Mouse (Mus musculus) E14TG2a.4 (cell line): ENCODE results near the gene Cped1.

ENCODE experiments used
- CTCF ChIP-seq: conservative IDR thresholded peaks from 2 replicates; pipeline ENCODE4 v1.5.1; 2014; ENCODE audit warnings: low read length
- POU5F1 ChIP-seq: IDR thresholded peaks from 2 replicates; pipeline ENCODE4 v1.6.1; 2014; ENCODE audit warnings: low read length, borderline replicate concordance

DNA sequence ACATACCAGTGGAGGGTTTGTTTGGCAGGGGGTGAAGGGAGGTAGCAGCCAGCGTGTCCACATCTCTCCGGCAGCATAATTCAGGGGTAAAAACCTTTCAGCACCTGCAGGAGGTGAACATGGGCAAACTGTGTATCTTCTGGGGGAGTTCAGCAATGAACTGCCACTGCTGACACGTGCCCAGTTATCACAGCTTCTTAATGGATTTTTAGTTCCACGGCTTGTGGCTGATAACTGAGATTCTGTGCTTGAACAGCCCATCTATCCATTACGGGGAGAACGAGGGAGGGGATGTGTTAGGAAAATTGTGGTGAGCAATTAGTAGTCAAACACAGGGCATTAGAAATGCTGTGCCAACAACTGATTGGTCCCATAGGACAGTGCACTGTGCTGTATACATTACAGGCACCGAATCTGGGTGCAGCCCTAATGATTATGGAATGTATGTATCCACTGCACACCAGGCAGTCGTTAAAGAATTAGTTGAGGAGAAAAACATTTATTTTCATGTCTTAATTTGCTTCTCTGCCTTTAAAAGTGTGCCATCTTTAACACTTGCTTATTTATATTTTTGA lies 193.1 kb downstream of the Cped1 start:
- TF ChIP-seq CTCF (no peak), POU5F1 (no peak)
